Mouse (Mus musculus) lung, adult 2 months (tissue): ENCODE data around the gene Zfp319.

Experiments
- CTCF ChIP-seq: fragments of 200-500 bp; IDR thresholded peaks from 2 replicates; pipeline ENCODE4 v1.5.1; 2011; ENCODE audit warnings: mild to moderate bottlenecking, low read length, control low read depth; ENCODE audit not compliant: insufficient read depth
- POLR2A ChIP-seq: fragments of 200-500 bp; IDR thresholded peaks from 2 replicates; pipeline ENCODE4 v1.6.1; 2011; ENCODE audit warnings: low read depth, mild to moderate bottlenecking, control low read depth, low read length, borderline replicate concordance; ENCODE audit errors: extremely low read depth

DNA sequence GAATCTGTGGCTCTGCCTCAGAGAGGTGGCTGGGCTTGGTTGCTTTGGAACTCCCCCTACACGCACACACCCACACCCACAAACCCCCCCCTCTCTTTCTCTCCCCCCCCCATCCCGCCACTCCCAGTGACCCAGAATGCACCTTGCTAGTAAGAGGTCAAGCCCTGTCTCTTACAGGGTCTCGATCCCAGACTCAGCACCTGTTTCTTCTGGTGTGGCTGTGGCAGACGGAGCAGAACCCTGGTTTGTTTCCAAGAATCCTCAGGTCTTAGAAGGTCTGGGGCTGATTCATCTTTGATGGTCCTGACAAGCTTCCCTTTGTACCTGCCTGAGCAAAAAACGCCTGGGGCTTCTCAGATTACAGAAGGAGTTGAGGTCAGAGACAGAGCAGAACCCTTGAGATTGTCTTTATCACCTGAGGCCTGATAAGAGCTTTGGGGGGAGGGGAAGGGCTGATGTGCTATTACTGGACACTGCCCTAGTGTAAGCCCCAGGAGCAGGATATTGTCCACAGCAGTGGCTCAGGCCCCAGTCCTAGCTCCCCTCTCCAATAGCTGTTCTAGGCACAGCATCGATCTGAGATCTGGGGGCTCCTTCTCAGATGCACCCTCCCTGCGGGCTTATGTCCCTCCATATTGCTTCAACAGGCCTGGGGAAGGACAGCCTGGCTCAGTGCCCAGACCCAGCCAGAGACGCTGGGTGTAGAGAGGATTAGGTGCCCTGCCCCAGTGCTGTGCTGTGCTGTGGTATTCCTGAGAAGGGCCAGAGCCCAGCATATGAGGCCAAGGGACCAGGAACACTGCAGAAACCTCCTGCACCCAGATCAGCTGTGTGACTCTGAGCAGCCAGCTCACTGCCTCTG is 27.0 kb upstream of the Zfp319 start:
- TF ChIP-seq CTCF: no peak
- TF ChIP-seq POLR2A: no peak
